Mouse (Mus musculus) neutrophil, adult 65 days (primary cell): Measurements from ENCODE around the gene Hsbp1. TPM values are rescaled to one million over a fixed set of nuclear protein-coding genes. Genes with fewer than 3 reads are reported as not detected.

ENCODE experiments used
- total RNA-seq: library from RNA; stranded (reverse); gene quantifications from 2 replicates; pipeline ENCODE4 v1.2.4, GENCODE M21; 2023

Hsbp1 gene
- total RNA-seq, result 51.1 and 62.5 TPM in 2 replicates

GRCm38 (mm10) chr8:119344190-119344856 lies at the start of gene Hsbp1:
Gene Hsbp1, plus strand, starts transcription at chr8:119344488.

GRCm38 (mm10) chr8:119394524-119395026 lies 50.3 kb downstream of the Hsbp1 start, which contains the start of gene Mlycd:
Gene Mlycd, plus strand, starts transcription at chr8:119394878.

Other genes starting within 250 kb of the Hsbp1 start
- 8.9 and 9.8 TPM in 2 replicates for gene Mlycd, start 50.4 kb downstream of the Hsbp1 start, total RNA-seq
- 453 and 495 TPM in 2 replicates for gene Osgin1, start 89.6 kb downstream of the Hsbp1 start, total RNA-seq
- gene Necab2, start 102.2 kb downstream of the Hsbp1 start, total RNA-seq, result 2.5 and 4.0 TPM in 2 replicates
- not detected in 2 replicates for gene Slc38a8, start 157.2 kb downstream of the Hsbp1 start, total RNA-seq
- gene Mbtps1, start 214.2 kb downstream of the Hsbp1 start, total RNA-seq, result 44.8 and 59.4 TPM in 2 replicates
- 26.0 and 40.6 TPM in 2 replicates for gene Hsdl1, start 230.7 kb downstream of the Hsbp1 start, total RNA-seq
- 0.16 and 0.18 TPM in 2 replicates for gene Dnaaf1, start 230.7 kb downstream of the Hsbp1 start, total RNA-seq